Mouse (Mus musculus): Measurements from ENCODE around the gene Hspb8. TPM values are rescaled to one million over a fixed set of nuclear protein-coding genes. Genes with fewer than 3 reads are reported as not detected.
"Not testable (repeated sequence)": the region's sequence is repeated elsewhere in the genome, so short reads cannot be mapped to it uniquely, and the experiment has no call there.

The Hspb8 gene
- total RNA-seq, 2 experiments from 2014 or later: 232 to 400 TPM

DNA sequence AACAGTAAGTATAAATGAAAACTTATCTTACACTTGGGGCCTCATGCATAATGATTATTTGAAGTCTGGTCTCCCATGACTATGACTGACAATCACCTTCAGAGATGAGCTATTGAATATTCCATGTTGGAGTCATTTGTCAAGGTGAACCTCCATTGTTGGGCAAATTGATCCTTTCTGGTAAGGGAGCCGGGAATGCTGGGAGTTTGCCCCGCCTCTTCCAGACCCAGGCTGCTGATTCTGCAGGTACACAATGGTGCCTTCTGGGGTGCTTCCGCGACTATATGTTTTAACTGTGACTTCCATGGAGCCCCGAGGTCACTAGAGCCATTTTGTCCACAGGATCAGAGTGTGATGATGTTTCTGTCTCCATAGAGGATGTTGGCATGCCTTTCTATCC, 26.6 kb downstream of the Hspb8 start:
- no peak for DNase-seq (ENCODE audit: low spot score)

DNA sequence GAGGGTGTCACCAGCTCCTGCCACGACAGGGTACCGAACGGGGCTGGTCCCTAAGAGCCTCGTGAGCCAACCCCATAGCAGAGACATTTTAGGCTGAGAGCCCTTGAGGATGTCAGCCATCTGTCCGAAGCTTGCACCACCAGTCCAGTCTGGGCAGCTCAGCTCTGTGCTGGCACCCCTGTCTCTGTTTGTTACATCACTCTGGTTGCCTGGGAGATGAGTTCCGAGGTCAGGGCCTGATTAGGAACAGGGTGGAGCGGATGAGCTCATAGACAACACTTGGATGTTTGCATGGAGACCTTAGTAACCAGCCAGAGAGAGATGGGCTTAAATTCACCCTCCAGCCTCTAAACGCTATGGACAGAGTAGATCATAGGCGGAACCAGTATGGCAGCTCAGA, 30.1 kb downstream of the Hspb8 start:
- DNase-seq (ENCODE audit: low spot score): peak; percentile 72

DNA sequence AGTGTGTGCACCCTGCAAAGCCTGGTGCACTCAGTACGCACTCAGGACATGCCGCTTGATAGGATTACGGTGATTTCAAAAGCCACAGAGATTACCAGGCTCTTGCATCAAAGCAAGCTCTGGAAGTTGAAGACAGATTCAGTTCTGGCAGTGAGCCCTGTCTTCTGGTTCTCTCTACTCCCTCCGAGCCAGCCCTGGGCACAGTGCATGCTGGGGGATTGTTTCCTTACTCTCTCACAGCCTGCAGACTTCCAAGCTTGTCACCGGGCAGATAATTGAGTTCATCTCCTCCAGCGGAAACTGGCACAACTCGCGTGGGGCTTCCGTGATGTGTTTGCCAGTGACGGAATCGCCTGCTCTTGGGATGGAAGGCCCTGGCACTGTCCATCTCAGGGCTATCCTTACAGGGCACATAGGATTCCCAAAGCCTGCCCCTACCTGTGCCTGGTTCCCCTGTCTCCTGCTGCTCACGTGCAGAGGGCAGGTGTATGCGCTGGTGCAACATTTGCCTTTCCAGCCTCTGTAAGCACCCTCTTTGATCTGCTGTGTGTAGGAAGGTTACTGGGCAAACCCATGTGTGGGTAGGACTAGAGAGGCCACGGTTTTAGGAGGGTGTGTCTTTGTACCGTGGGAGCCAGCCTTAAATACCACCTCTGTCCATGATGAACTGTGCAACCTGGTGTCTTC, 32.7 kb downstream of the Hspb8 start:
- peak; percentile 44 for DNase-seq (ENCODE audit: low spot score)

DNA sequence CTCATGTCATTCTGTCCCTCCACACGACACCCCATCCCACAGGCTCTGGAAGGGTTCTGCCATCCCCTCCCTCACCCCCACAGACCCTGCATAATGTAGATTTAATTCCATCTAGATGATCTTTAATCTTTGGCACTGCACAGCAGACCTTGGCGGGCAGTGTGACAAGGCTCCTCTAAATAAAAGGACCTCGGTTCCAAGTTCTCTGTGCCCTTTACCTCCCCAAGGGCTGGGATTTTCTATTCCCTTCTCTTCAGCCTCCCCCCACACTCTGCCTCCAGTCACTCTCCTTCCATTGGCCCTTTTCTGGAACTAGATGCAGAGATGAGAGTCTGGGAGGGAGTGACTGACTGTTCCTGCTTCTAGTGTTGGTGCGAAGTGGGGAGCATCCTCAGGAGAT, 33.3 kb downstream of the Hspb8 start:
- no peak for DNase-seq (ENCODE audit: low spot score)

DNA sequence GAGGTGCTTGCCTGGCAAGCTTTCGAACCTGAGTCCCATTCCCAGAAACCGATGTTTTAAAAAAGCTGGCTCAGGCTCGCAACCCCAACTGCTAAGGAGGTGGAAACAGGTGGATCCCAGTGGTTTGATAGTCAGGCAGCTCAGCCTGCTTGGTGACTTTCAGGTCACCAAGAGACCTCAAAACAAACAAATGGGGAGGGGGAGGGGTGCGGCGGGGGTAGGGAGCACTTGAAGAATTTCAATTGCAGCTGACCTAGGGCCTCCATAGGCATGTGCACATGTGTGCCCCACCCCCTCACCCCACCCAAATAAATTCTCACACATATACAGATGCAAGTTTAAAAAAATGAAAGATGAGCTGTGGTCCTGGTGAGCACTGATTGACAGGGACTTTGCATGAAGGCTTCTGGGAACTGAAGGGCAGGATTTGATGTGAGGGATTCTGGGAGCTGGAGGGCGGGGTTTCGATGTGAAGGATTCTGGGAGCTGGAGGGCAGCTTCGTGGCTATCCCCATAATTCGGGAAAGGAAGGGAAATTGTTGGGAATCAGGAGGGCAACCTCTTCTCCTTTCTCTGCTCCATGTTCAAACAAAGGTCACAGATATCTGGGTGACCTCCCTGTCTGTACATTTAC, 35.2 kb downstream of the Hspb8 start:
- no peak for DNase-seq (ENCODE audit: low spot score)

DNA sequence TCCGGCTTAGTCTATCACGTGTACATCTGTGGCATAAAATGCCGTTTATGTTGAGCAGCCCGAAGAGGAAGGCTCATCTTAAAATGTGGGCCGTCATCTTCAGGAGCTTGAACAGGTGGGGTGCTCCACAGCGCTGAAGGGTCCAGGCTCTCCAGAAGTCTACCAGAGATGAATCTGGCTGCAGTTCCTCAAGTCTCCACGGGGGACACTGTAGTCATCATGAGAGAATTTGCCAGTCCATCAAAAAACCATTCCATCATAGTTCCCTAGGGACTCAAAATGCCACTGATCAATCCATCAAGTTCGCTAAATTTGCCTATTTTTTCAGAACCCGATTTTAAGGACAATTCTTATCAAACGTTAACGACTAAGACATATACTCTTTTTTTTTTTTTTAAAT, 36.6 kb downstream of the Hspb8 start:
- DNase-seq (ENCODE audit: low spot score): peak; percentile 64

DNA sequence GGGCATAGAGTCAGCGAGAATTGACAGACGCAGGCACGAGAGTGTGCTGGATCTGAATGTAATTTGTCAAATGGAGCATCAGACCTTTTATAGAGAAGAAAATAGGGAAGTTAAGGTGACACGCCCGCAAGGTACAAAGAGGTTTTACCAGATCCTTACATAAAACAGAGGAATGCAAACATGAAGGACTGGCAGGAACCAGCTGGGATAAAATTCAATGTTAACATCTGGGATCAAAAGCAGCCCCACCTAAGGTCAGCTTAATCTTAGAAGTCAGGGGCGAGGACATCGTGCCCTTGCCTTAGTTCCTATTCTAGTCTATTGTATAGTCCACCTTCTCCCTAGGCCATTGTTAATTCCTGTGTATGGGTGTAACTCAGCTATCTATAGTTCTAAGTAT, 40.0 kb downstream of the Hspb8 start:
- DNase-seq (ENCODE audit: low spot score): not testable (repeated sequence)

DNA sequence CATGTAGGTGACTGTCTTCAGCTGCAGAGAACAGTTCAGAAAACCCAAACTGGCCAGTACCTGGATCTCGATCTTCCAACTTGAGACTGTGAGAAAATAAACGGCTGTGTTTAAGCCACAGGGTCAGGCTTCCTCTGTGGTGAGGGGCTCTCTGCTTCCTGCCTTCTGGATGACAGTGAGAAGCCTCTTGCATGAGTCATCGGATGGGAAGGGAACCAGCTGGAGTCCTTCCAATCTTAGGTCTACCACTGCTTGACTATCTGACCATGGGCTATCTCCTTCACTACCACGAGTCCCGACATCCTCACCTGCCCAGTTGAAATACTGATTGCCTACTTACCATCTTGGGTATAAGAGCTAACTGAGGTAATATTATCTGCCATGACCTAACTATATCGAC, 40.9 kb downstream of the Hspb8 start:
- no peak for DNase-seq (ENCODE audit: low spot score)

DNA sequence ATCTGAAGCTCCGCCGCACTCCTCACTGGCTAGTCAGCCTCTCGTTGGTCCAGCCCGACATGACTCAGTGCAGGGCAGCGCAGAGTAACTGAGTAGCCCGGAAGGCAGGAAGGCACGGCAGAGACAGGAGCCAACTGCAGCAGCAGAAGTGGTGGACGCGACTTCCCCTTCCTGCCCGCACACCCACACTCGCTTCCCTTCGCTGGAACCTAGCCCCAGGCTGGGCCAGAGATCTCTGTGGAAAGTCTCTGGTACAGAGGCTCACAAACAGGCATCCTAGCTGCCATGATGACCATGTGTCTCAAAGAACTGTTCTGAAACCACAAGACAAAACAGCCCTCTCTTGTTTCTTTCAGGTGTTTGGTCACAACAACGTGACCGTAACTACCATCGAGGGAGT, 41.4 kb downstream of the Hspb8 start:
- DNase-seq (ENCODE audit: low spot score): no peak

DNA sequence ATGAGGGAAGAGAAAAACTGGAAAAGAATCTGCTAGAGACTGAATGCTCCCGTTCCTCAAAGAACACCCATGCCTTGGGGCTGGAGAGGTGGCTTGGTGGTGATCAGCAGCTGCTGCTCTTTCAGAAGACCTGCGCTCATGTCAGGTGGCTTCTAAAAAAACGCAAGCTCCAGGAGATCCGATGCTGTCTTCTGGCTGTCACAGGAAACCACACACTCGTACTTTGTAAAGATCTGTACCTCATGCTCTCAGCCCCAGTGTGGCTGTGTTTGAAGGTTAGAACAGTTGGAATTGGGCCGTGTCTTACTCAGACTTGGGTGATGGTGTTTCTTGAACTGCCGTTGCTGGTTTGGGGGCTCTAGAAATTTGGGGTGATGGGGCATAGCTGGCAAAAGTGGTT, 42.3 kb downstream of the Hspb8 start:
- no peak for DNase-seq (ENCODE audit: low spot score)

DNA sequence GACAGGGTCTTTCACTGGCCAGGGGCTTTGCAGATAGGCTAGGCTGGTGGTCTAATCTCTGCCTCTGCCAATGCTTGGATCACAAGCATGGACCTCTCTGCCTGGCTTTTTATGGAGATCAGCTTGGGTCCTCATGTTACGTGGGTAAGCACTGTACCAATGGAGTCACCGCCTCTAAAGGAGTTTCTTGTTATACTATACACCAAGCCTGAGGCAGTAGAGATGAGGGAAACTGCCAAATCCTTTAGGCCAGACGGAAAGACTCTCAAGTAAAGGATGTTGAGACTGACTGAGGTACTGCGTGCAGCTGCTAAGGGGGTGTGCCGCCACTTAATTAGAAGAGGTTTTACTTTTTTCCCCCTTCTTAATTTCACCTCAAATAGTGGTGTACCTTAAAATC, 43.8 kb downstream of the Hspb8 start:
- DNase-seq (ENCODE audit: low spot score): no peak

DNA sequence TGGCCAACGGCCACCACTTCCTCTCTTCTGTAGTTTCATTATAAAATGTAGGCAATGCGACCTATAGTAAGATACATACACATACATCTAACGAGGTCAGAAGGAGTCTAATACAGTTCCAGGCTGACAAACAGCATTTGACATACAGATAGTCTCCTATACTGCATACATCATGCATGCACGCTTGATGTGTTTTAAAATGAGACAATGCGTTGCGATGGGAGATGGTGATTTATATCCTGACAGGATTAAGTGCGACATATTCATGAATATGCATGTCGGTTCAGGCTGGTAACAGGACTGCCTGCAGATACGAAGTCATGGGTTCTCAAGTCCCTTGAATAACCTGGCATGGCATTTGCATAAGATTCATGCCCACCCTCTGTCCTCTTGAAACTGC, 54.7 kb downstream of the Hspb8 start:
- no peak for DNase-seq (ENCODE audit: low spot score)

DNA sequence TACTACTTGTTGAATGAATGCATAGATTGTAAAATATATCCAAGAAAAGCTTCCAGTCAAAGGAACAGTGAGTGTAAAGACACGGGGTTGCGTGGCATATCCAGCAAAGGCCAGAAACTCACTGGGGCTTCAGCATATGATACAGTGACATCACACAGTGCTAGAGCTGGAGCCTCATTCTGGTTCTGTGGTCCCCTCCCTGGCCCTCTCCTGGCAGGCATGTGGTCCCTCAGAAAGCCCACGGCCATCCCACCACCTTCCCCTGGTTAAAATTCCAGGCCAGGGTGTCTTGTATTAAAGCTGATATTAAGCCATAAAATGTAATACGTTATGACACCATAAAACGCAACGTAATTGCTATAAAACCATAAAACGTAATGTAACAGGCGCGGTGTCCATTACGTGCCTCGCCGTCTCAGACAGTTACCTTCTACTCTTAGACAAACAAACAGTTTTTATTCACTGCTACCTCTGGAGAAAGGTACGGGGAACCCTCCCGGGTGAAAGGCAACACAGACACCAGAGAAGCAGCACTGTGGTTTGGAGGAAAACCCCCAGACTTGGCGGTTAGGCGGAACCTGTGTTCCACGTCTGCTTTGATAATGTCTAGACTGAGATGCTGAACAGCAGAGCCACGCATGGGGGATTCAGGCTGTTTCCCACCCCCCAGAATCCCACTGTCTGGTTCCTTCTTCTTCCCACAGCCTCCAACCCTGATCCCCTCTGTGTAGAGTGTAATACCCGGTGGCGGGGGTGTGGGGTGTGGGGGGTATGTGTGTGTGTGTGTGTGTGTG, 55.6 kb downstream of the Hspb8 start:
- no peak for DNase-seq (ENCODE audit: low spot score)

DNA sequence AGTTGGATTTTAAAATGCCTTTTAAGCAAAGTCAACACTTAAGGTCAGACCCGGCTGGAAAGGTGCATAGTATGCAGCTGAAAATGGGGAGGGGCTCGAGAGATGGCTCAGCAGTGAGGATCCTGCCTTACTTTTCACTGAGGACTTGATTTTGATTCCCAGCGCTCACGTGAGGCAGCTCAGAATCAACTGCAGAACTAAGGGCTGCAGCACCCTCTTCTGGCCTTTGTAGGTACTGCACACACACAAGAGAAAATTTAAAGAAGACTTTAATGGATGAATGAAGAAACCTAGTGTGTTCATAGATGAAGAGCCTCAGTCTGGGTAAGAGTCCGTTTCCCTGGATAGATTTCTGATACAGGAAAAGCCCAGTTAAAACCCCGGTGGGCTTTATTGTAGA, 61.3 kb downstream of the Hspb8 start:
- DNase-seq (ENCODE audit: low spot score): no peak

DNA sequence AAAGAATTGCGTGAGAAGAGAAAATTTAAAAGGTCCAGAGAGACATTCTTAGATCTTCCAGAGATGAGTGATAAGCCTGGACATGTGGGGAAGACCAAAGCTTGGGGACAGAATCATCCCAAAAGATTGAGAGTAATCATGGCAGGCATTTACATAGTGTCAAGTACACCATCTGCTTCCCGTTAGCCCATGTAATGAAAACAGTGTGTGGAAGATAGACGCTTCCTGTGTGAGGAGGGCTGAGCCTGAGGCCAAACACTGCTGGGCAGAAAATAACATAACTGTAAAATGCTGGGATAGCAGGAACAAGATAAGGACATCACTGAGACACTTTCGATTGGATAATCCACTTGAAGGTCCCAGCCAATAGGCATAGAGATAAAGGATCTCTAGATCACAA, 61.9 kb downstream of the Hspb8 start:
- no peak for DNase-seq (ENCODE audit: low spot score)

Other genes with a start within 250 kb of the Hspb8 start
- gene Ccdc60, start 133.9 kb downstream of the Hspb8 start, total RNA-seq (2021): not detected
- under 1 TPM; 0.05 to 0.21 TPM for gene Srrm4, start 169.0 kb upstream of the Hspb8 start, total RNA-seq (2021)

Measured in gastrocnemius, adult 18-20 months (tissue).